In the genomic region with DNA sequence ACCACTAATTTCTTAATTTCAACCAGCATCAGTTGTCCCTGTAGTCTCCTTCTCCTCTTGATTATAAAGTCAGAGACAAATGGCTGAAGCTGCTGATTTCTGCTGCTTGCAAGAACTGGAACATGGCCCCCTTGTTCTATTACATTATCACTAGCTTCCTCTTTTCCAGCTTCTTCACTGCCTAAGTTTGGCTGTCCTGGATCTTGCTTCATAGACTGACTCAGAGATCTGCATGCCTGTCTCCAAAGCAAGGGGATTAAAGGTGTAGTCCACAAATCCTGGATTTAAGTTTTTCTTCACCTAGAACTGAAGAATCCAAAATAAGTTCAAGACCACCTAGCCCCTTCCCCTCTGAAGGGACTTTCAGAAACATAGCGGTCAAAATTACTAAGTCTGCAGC, we compare ENCODE assay signal across 24 mouse cellular contexts.
"Had no signal": no experiment of that assay in that cellular context is flagged by ENCODE, and none has a peak within 500 bp of the region (broad histone marks: within the 10 kb centered on the region; RNA-seq: fewer than 3 reads in every experiment).

No protein-coding gene starts in this region.

- H3K4me1 ChIP-seq: heart, embryonic 10.5 days; heart, embryonic 12.5 days; hindbrain, embryonic 10.5 days; hindbrain, embryonic 12.5 days; intestine, embryonic 15.5 days; limb, embryonic 13.5 days; limb, embryonic 15.5 days; liver, embryonic 12.5 days had no signal

- DNase-seq: gastrocnemius, postnatal 14 days; gastrocnemius, postnatal 36 days; heart, adult 18-20 months; heart, postnatal 10 days; heart, postnatal 4 days; kidney, adult 18-20 months; kidney, adult 8-10 months; kidney, postnatal 10 days; kidney, postnatal 25 days; kidney, postnatal 4 days had no signal

- H3K9me3 ChIP-seq: heart, embryonic 10.5 days; hindbrain, embryonic 10.5 days; hindbrain, embryonic 12.5 days; intestine, embryonic 15.5 days; limb, embryonic 13.5 days; limb, embryonic 15.5 days; liver, embryonic 12.5 days had no signal

- H3K9ac ChIP-seq: heart, embryonic 12.5 days; hindbrain, embryonic 12.5 days; hindbrain, embryonic 14.5 days; intestine, embryonic 15.5 days; limb, embryonic 13.5 days; limb, embryonic 15.5 days; liver, embryonic 12.5 days had no signal

- H3K36me3 ChIP-seq: heart, embryonic 10.5 days; heart, embryonic 12.5 days; hindbrain, embryonic 10.5 days; hindbrain, embryonic 12.5 days; intestine, embryonic 15.5 days; limb, embryonic 13.5 days; limb, embryonic 15.5 days; liver, embryonic 12.5 days had no signal

- ATAC-seq: hindbrain, embryonic 16.5 days; inflammation-experienced regulatory T-cells, adult 6 months; intestine, embryonic 15.5 days; intestine, postnatal 0 days; liver, embryonic 12.5 days had no signal

- H3K27me3 ChIP-seq: heart, embryonic 12.5 days; hindbrain, embryonic 12.5 days; intestine, embryonic 15.5 days; limb, embryonic 13.5 days; limb, embryonic 15.5 days; liver, embryonic 12.5 days had no signal

- H3K27ac ChIP-seq: heart, embryonic 10.5 days; hindbrain, embryonic 10.5 days; hindbrain, embryonic 12.5 days; hindbrain, embryonic 14.5 days; intestine, embryonic 15.5 days; layer of hippocampus, adult 2 months; left cerebral cortex, adult 2 months; limb, embryonic 13.5 days; limb, embryonic 15.5 days; liver, embryonic 12.5 days had no signal

- H3K4me2 ChIP-seq: heart, embryonic 12.5 days; hindbrain, embryonic 12.5 days; hindbrain, embryonic 14.5 days; intestine, embryonic 15.5 days; limb, embryonic 13.5 days; limb, embryonic 15.5 days; liver, embryonic 12.5 days had no signal

- H3K4me3 ChIP-seq: heart, embryonic 10.5 days; heart, embryonic 12.5 days; hindbrain, embryonic 10.5 days; hindbrain, embryonic 12.5 days; intestine, embryonic 15.5 days; layer of hippocampus, adult 2 months; left cerebral cortex, adult 2 months; limb, embryonic 13.5 days; limb, embryonic 15.5 days; liver, embryonic 12.5 days had no signal
